Mouse (Mus musculus): ENCODE results near the gene Gbf1.

DNA sequence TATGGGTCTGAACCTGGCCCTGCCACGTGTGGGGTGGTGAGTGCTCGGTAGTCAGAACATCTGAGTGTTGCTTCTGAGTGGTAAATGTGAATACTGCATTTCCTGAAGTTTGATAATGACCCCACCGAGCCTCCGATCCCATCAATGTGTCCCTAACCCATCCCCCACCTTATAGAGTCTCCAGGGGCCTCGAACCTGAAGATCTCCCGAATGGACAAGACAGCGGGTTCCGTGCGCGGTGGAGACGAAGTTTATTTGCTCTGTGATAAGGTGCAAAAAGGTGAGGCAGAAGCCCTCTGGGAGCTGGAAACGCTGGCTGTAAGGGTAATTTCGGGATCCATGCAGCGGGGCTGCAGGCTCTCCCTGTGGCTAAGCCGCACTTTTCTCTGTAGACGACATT lies 155.5 kb downstream of the Gbf1 start:
- no peak for TF ChIP-seq POLR2A (IDR thresholded peaks at IDR 0.05; ENCODE audit: insufficient read depth, low read depth, low read length)
- TF ChIP-seq CTCF (IDR thresholded peaks at IDR 0.05; ENCODE audit: insufficient read depth, low read depth, low read length): no peak
